Mouse (Mus musculus): ENCODE results near the gene Epb41l5. TPM values are rescaled to one million over a fixed set of nuclear protein-coding genes. Genes with fewer than 3 reads are reported as not detected.

Epb41l5 gene
- total RNA-seq, 2 experiments from 2014 or later: 1.9 TPM

DNA sequence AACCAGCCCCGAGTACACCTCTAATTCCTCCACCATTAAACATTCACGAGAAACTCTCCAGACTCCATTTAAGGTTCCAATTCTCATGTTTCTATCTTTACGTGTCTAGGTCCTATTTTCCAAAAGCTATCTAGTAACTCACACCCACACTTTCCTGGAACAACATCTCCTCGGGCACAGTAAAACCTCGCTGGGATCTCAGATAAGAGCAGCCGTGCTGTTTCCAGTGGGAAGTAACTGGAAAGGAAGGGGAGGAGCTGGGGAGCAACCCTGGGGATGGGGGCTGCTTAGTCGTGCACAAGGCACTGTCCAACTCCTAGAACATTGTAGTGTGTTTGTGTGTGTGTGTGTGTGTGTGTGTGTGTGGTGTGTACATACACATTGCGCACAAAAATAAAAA lies 146.9 kb downstream of the Epb41l5 start:
- DNase-seq: no peak

DNA sequence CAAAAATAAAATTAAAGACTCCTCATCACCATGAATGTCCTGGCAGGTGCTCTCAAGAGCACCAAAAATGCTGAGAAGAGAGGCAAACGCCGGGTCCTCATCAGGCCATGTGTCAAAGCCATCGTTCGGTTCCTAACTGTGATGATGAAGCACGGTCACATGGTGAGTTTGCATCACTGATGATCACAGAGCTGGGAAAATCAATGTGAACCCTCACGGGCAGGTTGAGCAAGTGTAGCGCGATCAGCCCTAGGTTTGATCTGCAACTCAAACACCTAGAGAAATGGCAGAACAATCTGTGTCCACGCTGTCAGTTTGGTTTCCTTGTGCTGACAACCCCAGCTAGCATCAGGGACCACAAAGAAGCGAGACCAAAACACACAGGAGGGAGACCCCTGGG lies 149.3 kb downstream of the Epb41l5 start:
- DNase-seq: no peak

DNA sequence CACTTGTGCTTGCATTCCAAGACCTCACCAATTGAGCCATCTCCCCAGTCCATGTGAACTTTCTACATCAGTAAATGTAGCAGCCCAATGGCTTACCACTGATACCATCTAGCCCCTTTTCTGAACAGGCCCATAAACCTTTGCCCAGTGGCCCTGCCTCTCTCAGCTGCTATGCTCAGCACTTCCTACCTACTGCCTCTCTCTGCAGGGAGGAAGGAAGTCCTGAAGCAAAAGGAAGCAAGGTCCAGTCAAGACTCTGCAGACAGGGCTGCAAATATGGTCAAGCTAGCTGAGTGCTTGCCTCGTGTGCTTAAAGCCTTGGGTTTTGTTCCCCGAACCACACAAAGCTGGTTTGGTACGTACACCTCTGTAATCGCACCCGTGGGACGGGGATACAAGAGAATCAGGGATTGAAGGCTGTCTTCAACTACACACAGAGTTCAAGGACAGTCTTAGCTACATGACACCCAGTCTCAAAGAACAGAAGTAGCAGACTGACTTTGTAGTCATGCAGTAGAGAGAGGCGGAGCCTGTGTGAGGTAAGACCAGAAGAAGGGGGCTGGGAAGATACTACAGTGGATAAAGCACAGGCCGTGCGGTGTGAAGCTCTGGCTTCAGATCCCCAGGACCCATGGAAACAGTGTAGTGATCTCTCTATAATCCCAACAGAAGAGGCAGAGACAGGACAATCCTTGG lies 150.1 kb downstream of the Epb41l5 start:
- no peak for DNase-seq

DNA sequence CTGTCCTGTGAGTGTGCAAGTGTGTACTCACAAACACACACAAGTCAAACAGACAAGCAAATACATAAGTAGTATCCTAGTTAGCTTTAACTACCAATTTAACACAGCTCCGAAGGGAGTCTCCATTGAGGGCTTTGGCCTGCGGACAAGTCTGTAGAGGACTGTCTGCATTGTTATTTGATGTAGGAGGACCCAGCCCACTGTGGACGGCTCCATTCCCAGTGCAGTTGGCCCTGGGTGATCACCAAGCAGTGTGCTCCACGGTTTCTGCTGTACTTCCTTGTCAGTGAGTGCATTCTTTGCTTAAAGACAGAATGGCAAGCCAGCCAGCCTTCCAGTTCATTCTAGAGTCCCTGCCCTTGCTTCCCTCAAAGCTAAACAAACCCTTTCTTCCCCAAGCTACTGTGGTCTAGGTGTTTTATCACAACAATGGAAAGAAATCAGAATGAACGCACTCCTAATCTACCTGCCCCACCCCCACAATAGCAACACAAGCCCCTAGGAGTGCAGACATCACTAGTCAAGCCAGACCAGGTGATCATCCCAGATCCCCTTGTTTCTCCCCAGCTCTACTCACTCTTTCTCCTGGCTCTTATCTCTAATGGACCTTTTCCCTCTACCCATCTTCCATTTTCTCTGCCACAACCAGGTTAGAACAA lies 151.3 kb downstream of the Epb41l5 start:
- DNase-seq: no peak

DNA sequence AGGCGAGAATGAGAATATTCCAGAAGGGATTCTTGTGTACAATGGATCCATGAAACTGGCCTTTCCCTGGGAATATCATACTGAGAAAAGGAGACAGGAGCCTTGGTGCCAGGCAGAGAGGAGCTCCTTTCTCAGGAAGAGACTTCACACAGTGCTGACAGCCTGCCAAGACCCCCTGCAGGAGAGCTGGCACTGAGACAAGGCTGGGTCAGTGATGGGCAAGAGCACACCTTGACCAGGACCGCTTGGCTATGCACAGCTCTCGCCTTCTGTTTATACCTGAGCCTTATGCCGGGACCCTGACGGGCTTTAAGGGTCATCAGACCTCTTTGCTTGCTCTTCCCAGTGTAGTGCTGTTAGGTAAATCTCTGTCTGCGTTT lies 153.4 kb downstream of the Epb41l5 start:
- DNase-seq: no peak

Other genes with a start within 250 kb of the Epb41l5 start
- under 1 TPM; 0.42 to 0.72 TPM for gene Inhbb, start 226.8 kb downstream of the Epb41l5 start, total RNA-seq (2021)
- 10 to 100 TPM; 23.8 to 29.8 TPM for gene Ralb, start 144.2 kb downstream of the Epb41l5 start, total RNA-seq (2021)
- 1 to 10 TPM; 7.5 to 8.5 TPM for gene Tmem185b, start 122.8 kb downstream of the Epb41l5 start, total RNA-seq (2021)
- gene Ptpn4, start 188.6 kb upstream of the Epb41l5 start, total RNA-seq (2021): 10 to 100 TPM; 26.4 to 31.0 TPM

Data from gastrocnemius, postnatal 10 days (tissue).